Mouse (Mus musculus) retina, postnatal 1 day (tissue): ENCODE results near the gene Btnl2.
A peak's percentile ranks its signal among the peaks of the same experiment; 100 is the strongest.

Source experiments
- DNase-seq: peaks from one replicate; pipeline ENCODE4 v3.0.0-alpha.2; 2012

The Btnl2 gene

GRCm38 (mm10) chr17:34349429-34349828, 5.2 kb upstream of the Btnl2 start:
- peak; percentile 83 for DNase-seq

- DNase-seq, result no peak
Observed at GRCm38 (mm10) chr17:34354940-34355339, 318 bp downstream of the Btnl2 start.

- DNase-seq, result no peak
Observed at GRCm38 (mm10) chr17:34362954-34363546, 8.4 kb downstream of the Btnl2 start.

GRCm38 (mm10) chr17:34363676-34364310, 9.2 kb downstream of the Btnl2 start:
- no peak for DNase-seq

- no peak for DNase-seq
Observed at GRCm38 (mm10) chr17:34365031-34365430, 10.4 kb downstream of the Btnl2 start.

GRCm38 (mm10) chr17:34370563-34370962, 15.9 kb downstream of the Btnl2 start:
- DNase-seq, result no peak

GRCm38 (mm10) chr17:34373055-34373709, 18.6 kb downstream of the Btnl2 start:
- DNase-seq, result no peak

GRCm38 (mm10) chr17:34376847-34377246, 22.2 kb downstream of the Btnl2 start, which contains the start of gene Btnl1:
Btnl1 (plus strand) TSS chr17:34377132.
- DNase-seq, result no peak

GRCm38 (mm10) chr17:34377450-34378209, 23.0 kb downstream of the Btnl2 start:
- no peak for DNase-seq

GRCm38 (mm10) chr17:34378716-34379115, 24.1 kb downstream of the Btnl2 start:
- no peak for DNase-seq

- no peak for DNase-seq
Observed at GRCm38 (mm10) chr17:34379451-34379850, 24.8 kb downstream of the Btnl2 start.

- DNase-seq, result no peak
Observed at GRCm38 (mm10) chr17:34381876-34382275, 27.3 kb downstream of the Btnl2 start.

GRCm38 (mm10) chr17:34383212-34383611, 28.6 kb downstream of the Btnl2 start:
- no peak for DNase-seq

- DNase-seq, result no peak
Observed at GRCm38 (mm10) chr17:34384699-34385098, 30.1 kb downstream of the Btnl2 start.

- no peak for DNase-seq
Observed at GRCm38 (mm10) chr17:34386656-34387055, 32.0 kb downstream of the Btnl2 start.

- peak; percentile 62 for DNase-seq
Observed at GRCm38 (mm10) chr17:34388513-34388912, 33.9 kb downstream of the Btnl2 start.

GRCm38 (mm10) chr17:34391507-34391906, 36.9 kb downstream of the Btnl2 start:
- no peak for DNase-seq

- peak; percentile 69 for DNase-seq
Observed at GRCm38 (mm10) chr17:34392321-34392720, 37.7 kb downstream of the Btnl2 start.

- DNase-seq, result no peak
Observed at GRCm38 (mm10) chr17:34397357-34397756, 42.7 kb downstream of the Btnl2 start.

- peak; percentile 83 for DNase-seq
Observed at GRCm38 (mm10) chr17:34398058-34398710, 43.6 kb downstream of the Btnl2 start.

GRCm38 (mm10) chr17:34398711-34399393, 44.2 kb downstream of the Btnl2 start, which contains the start of gene BC051142:
BC051142 (plus strand) TSS chr17:34398820.
- peak; percentile 92 for DNase-seq

- DNase-seq, result no peak
Observed at GRCm38 (mm10) chr17:34399394-34399715, 44.7 kb downstream of the Btnl2 start.
